Mouse (Mus musculus) limb, embryonic 14.5 days (tissue): ENCODE measurements around the gene Brk1. TPM values are rescaled to one million over a fixed set of nuclear protein-coding genes. Genes with fewer than 3 reads are reported as not detected.

ENCODE experiments used
- ATAC-seq: fragments of 200-750 bp; cut with Nextera tagmentation; 2 replicates; pipeline ENCODE4 v1.8.0; 2017; ENCODE audit warnings: low read depth, moderate number of reproducible peaks, moderate TSS enrichment; ENCODE audit not compliant: low FRiP score
- DNase-seq: peaks from one replicate; pipeline ENCODE4 v3.0.0-alpha.2; 2015; ENCODE audit warnings: low spot score
- H3K27ac ChIP-seq: fragments of 300-500 bp; sonication (generic); replicated peaks from 2 replicates; pipeline ENCODE4 v1.5.1; 2014; ENCODE audit warnings: low read depth, mild to moderate bottlenecking, low read length, moderate library complexity, mixed read lengths
- H3K27me3 ChIP-seq: fragments of 300-500 bp; sonication (generic); 2 replicates; pipeline ENCODE4 v1.6.1; 2014; ENCODE audit warnings: low read length, mixed read lengths; ENCODE audit not compliant: control insufficient read depth, insufficient read depth
- H3K36me3 ChIP-seq: fragments of 300-500 bp; sonication (generic); 2 replicates; pipeline ENCODE4 v1.6.1; 2014; ENCODE audit warnings: mild to moderate bottlenecking, low read length, moderate library complexity, mixed read lengths; ENCODE audit not compliant: control insufficient read depth, insufficient read depth
- H3K4me1 ChIP-seq: fragments of 300-500 bp; sonication (generic); 2 replicates; pipeline ENCODE4 v1.6.1; 2014; ENCODE audit warnings: antibody characterized with exemption, low read length, mixed read lengths; ENCODE audit not compliant: control insufficient read depth, insufficient read depth
- H3K4me2 ChIP-seq: fragments of 300-500 bp; sonication (generic); replicated peaks from 2 replicates; pipeline ENCODE4 v1.6.1; 2014; ENCODE audit warnings: low read depth, mild to moderate bottlenecking, low read length, moderate library complexity; ENCODE audit not compliant: severe bottlenecking
- H3K4me3 ChIP-seq: fragments of 300-500 bp; sonication (generic); replicated peaks from 2 replicates; pipeline ENCODE4 v1.5.1; 2014; ENCODE audit warnings: low read length
- H3K9ac ChIP-seq: fragments of 300-500 bp; sonication (generic); 2 replicates; pipeline ENCODE4 v1.6.1; 2014; ENCODE audit warnings: mild to moderate bottlenecking, low read depth, low read length, moderate library complexity; ENCODE audit not compliant: severe bottlenecking
- H3K9me3 ChIP-seq: fragments of 300-500 bp; sonication (generic); 2 replicates; pipeline ENCODE4 v1.6.1; 2016; ENCODE audit warnings: low read length; ENCODE audit not compliant: control insufficient read depth
- POLR2A ChIP-seq: fragments of 200-500 bp; IDR thresholded peaks from 2 replicates; pipeline ENCODE4 v1.8.0; 2012; ENCODE audit warnings: inconsistent platforms, mild to moderate bottlenecking, moderate library complexity, borderline replicate concordance; ENCODE audit not compliant: insufficient read depth, insufficient read length; ENCODE audit errors: extremely low read depth
- WGBS: fragments of 180-500 bp; shearing (Covaris S2); extraction: QIAGEN DNeasy Blood & Tissue Kit; methylation state at CpG from one replicate; pipeline ENCODE4 v1.1.7; 2014; 5-methylcytosine and 5-hydroxymethylcytosine counted together
- polyA plus RNA-seq, 2 experiments: library from polyadenylated mRNA; depleted of rRNA in 1 of 2; stranded (reverse) in 1 of 2; unstranded in 1 of 2; fragments of >200 nt; fragmentation: Nextera tagmentation in 1 of 2; extraction: Ambion mirVana in 1 of 2; gene quantifications; 2 replicates each; pipeline versions ENCODE4 v1.2.1 to v1.2.3; 2012 to 2014

The Brk1 gene
- polyA plus RNA-seq, 2 experiments, result 211 to 251 TPM

DNA sequence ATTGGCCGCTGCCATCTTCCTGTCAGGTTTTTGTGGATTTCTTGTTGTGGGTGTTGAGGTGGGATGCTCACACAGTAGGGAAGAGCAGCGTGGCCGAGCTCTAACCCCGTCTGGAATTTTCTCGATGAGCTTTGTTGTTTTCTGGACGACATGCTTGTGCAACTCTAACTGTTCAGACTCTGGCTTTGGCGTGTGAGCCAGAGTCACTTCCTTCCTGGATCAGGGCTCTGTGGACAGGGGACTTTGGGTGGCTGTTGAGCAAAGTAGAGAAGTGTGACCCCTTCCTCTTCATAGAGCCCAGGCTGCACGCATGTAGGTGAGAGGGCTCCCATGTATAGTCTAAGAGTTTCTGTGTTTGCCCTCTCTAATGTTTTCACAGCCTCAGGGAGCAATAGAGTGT is 49.5 kb downstream of the Brk1 start:
- Histone ChIP-seq H3K4me2 (no peak overlapping the region), H3K27ac (no peak overlapping the region), H3K4me3 (no peak overlapping the region), H3K27me3 (no peaks in the 10 kb centered on the region), H3K9ac (no peak overlapping the region), H3K4me1 (no peaks in the 10 kb centered on the region), H3K9me3 (no peaks in the 10 kb centered on the region), H3K36me3 (no peaks in the 10 kb centered on the region)
- no peak for TF ChIP-seq POLR2A
- ATAC-seq (no peak), DNase-seq (no peak)
- WGBS, result 80% methylated on average over 8 of the region's 8 CpGs

DNA sequence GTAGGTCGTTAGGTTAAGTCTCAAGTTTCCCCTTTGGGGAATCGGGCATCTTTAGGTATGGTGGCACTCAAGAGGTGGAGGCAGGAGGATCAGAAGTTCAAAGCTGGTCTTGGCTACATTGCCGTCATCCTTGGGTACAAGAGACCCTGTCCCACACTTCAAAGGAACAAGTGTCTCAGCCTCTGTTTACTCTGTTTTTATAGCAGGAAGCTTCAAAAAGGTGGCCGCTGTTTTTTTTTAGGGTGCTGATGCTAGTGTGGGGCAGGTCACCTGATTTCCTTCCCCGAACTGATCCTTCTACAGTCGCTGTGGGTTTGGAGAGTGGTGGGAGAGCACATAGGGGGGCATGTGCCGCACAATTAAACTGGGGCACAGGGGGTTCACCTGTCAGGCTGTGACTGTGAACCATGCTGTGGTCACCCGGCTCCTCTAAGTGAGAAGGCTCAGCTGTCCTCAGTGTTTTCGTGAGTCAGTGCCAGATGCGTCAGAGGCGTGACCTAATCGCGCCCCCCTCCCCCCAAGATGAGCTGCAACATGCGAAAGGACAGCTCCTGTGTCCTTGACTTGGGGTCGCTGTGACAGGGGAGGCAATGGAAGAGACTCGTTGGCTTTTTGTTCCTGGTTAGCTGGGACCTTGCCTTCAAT is 50.3 kb downstream of the Brk1 start:
- no peak for TF ChIP-seq POLR2A
- Histone ChIP-seq H3K9ac (no peak overlapping the region), H3K27me3 (no peaks in the 10 kb centered on the region), H3K4me3 (no peak overlapping the region), H3K4me1 (no peaks in the 10 kb centered on the region), H3K4me2 (no peak overlapping the region), H3K27ac (no peak overlapping the region), H3K36me3 (no peaks in the 10 kb centered on the region), H3K9me3 (no peaks in the 10 kb centered on the region)
- WGBS, result 58% methylated on average over 16 of the region's 16 CpGs
- DNase-seq, result no peak
- no peak for ATAC-seq

DNA sequence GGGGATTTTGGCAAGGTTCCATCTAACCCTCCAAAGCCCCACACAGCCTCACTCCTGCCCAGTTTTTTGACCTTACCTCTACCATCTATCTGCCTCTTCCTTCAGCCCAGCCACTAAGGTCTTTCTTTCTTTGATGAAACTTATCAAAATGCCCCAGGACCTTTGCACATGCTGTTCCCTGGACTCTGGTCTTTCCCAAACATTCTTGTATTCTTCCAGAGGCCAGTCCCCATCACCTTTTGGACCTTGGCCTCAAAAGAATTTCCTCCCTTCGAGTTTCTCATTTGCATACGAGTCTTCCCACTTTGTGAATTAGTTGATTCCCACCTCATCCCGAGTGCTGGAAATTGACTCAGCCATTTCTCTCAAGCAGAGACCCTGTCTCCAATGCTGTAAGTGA is 50.9 kb downstream of the Brk1 start:
- ATAC-seq (no peak), DNase-seq (no peak)
- H3K9me3 ChIP-seq, result no peaks in the 10 kb centered on the region
- no peaks in the 10 kb centered on the region for H3K27me3 ChIP-seq
- no peaks in the 10 kb centered on the region for H3K4me1 ChIP-seq
- no peaks in the 10 kb centered on the region for H3K36me3 ChIP-seq
- H3K4me2 ChIP-seq, result no peak overlapping the region
- H3K9ac ChIP-seq, result no peak overlapping the region
- 88% methylated on average over 3 of the region's 3 CpGs for WGBS
- no peak overlapping the region for H3K27ac ChIP-seq
- H3K4me3 ChIP-seq, result no peak overlapping the region
- no peak for TF ChIP-seq POLR2A

DNA sequence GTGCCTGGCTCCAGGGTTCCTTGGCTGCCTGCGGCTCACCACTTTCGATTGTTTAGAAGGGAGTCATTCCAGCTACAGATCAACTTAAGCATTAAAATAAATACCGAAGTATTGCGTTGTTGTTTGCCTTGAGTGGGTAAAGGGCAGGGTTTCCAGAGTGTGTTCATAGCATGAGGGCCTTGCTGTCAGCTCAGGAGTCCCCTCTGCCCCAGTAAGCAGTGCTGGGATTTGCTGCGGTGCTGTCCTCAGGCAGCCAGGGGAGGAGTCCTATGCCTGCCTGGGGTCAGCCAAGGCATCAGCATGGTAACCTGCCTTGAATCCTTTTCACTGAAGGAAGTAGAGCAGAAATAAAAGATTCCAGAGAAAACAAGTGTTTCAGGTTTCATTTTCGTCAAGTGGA is 52.3 kb downstream of the Brk1 start:
- H3K4me1 ChIP-seq, result 0 out of 2 replicates have a peak, but pooled peaks cover 6% of the 10 kb centered on the region
- DNase-seq, result no peak
- no peak overlapping the region for H3K9ac ChIP-seq
- no peak overlapping the region for H3K4me3 ChIP-seq
- no peak overlapping the region for H3K4me2 ChIP-seq
- no peaks in the 10 kb centered on the region for H3K36me3 ChIP-seq
- WGBS, result 79% methylated on average over 6 of the region's 6 CpGs
- H3K9me3 ChIP-seq, result no peaks in the 10 kb centered on the region
- no peak for TF ChIP-seq POLR2A
- no peak overlapping the region for H3K27ac ChIP-seq
- ATAC-seq, result no peak
- no peaks in the 10 kb centered on the region for H3K27me3 ChIP-seq

DNA sequence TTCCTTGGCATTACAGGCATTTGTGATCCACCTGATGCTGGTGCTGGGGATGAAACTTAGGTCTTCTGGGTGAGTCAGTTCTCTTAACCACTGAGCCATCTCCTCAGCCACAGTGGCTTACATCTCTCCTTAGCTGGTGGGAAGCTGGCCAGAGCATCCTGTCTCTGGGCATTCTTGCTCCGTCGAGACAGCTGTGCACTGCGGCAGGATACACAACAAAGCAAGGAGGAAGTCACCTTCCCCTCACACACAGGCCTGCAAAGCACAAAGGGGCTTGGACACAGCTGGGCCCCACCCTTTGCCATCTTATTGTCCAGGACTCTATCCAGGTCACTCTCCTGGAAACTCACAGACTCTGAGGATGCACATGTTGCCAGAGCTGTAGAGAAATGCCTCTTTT is 53.7 kb downstream of the Brk1 start:
- no peak overlapping the region for H3K4me2 ChIP-seq
- ATAC-seq, result no peak
- DNase-seq, result no peak
- no peaks in the 10 kb centered on the region for H3K9me3 ChIP-seq
- H3K36me3 ChIP-seq, result no peaks in the 10 kb centered on the region
- H3K9ac ChIP-seq, result no peak overlapping the region
- 84% methylated on average over 3 of the region's 3 CpGs for WGBS
- H3K27me3 ChIP-seq, result no peaks in the 10 kb centered on the region
- 0 out of 2 replicates have a peak, but pooled peaks cover 8% of the 10 kb centered on the region for H3K4me1 ChIP-seq
- no peak overlapping the region for H3K27ac ChIP-seq
- no peak for TF ChIP-seq POLR2A
- no peak overlapping the region for H3K4me3 ChIP-seq
